Mouse (Mus musculus) stomach, embryonic 16.5 days (tissue): ENCODE results near the gene Gm8369. TPM values are rescaled to one million over a fixed set of nuclear protein-coding genes. Genes with fewer than 3 reads are reported as not detected.
"Not testable (repeated sequence)": the region's sequence is repeated elsewhere in the genome, so short reads cannot be mapped to it uniquely, and the experiment has no call there.

Experiments
- ATAC-seq: fragments of 200-750 bp; cut with Nextera tagmentation; 2 replicates; pipeline ENCODE4 v1.8.0; 2017; ENCODE audit warnings: moderate number of reproducible peaks, moderate TSS enrichment; ENCODE audit not compliant: insufficient read depth, low FRiP score
- H3K27ac ChIP-seq: fragments of 300-500 bp; sonication (generic); 2 replicates; pipeline ENCODE4 v1.5.1; 2014; ENCODE audit warnings: low read length
- H3K27me3 ChIP-seq: fragments of 300-500 bp; sonication (generic); 2 replicates; pipeline ENCODE4 v1.6.1; 2014; ENCODE audit warnings: low read length, control low read depth, mixed read lengths; ENCODE audit not compliant: control insufficient read depth, insufficient read depth
- H3K36me3 ChIP-seq: fragments of 300-500 bp; sonication (generic); 2 replicates; pipeline ENCODE4 v1.6.1; 2014; ENCODE audit warnings: low read length; ENCODE audit not compliant: control insufficient read depth, insufficient read depth
- H3K4me1 ChIP-seq: fragments of 300-500 bp; sonication (generic); 2 replicates; pipeline ENCODE4 v1.6.1; 2014; ENCODE audit warnings: low read length, control low read depth, mixed read lengths; ENCODE audit not compliant: control insufficient read depth, insufficient read depth
- H3K4me2 ChIP-seq: fragments of 300-500 bp; sonication (generic); 2 replicates; pipeline ENCODE4 v1.6.1; 2014; ENCODE audit warnings: low read depth, low read length, mixed read lengths
- H3K4me3 ChIP-seq: fragments of 300-500 bp; sonication (generic); replicated peaks from 2 replicates; pipeline ENCODE4 v1.5.1; 2014; ENCODE audit warnings: mild to moderate bottlenecking, low read length
- H3K9ac ChIP-seq: fragments of 300-500 bp; sonication (generic); 2 replicates; pipeline ENCODE4 v1.6.1; 2014; ENCODE audit warnings: low read length
- H3K9me3 ChIP-seq: fragments of 300-500 bp; sonication (generic); replicated peaks from 2 replicates; pipeline ENCODE4 v1.6.1; 2016; ENCODE audit warnings: low read length, control low read depth; ENCODE audit not compliant: control insufficient read depth
- WGBS: fragments of 180-500 bp; shearing (Covaris S2); extraction: QIAGEN DNeasy Blood & Tissue Kit; methylation state at CpG from one replicate; pipeline ENCODE4 v1.1.7; 2014; 5-methylcytosine and 5-hydroxymethylcytosine counted together
- polyA plus RNA-seq: library from polyadenylated mRNA; unstranded; fragments of >200 nt; fragmentation: Nextera tagmentation; extraction: Ambion mirVana; gene quantifications from 2 replicates; pipeline ENCODE4 v1.2.1, GENCODE M21; 2015

The Gm8369 gene
- 0.17 and 0.29 TPM in 2 replicates for polyA plus RNA-seq

DNA sequence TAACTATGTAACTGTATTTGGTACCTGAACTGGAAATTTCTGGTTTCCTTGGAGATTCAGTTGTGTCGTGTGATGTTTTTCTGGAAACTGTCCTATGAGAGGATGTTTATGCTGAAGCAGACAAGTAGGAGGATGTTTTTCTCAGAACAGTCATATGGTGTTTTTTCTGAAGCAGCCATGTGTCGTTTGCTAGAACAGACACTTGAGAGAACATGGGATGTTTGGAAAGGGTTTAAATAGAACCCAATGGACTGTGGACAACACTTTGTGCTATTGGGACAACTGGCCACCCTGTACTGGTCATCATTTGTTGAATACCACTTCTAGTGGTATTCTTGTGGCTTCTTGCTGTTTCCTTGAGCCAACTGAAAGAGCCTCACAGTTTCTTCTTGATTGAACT is at the start of gene Gm8369:
TSS of gene Gm8369 (plus strand) at position 193 of the 400 bp plus-strand sequence.
- Histone ChIP-seq H3K27me3 (no peaks in the 10 kb centered on the region), H3K27ac (no peak within 1 kb of the TSS), H3K4me1 (0 out of 2 replicates have a peak, but pooled peaks cover 2% of the 10 kb centered on the region), H3K4me3 (no peak within 1 kb of the TSS), H3K9me3 (no peaks in the 10 kb centered on the region), H3K4me2 (no peak within 1 kb of the TSS), H3K9ac (no peak within 1 kb of the TSS), H3K36me3 (no peaks in the 10 kb centered on the region)
- 57% methylated on average over 2 of the region's 2 CpGs for WGBS
- no peak for ATAC-seq

DNA sequence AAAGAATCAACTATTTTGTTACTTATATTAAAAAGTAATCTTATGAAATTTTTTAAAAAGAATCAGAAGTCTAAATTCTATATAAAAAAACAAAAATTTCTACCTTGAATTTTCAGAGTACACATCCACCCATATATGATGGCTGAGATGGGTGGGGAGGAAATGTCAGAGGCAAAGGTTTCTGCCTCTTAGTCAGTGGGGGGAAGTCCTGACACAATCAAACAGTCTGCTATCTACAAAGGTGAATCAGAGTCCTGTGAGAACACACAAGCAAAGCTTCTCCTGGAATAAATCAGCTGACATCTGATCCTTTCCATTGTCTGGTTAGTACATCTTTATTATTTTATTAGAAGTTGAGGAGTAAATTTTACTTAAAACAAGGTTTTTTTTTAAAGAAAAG is 42.4 kb upstream of the Gm8369 start, which contains the start of gene Ms4a4b:
TSS of gene Ms4a4b (plus strand) at position 216 of the 400 bp plus-strand sequence.
- Histone ChIP-seq H3K4me3 (no peak within 1 kb of the TSS), H3K27ac (no peak within 1 kb of the TSS), H3K4me1 (no peaks in the 10 kb centered on the region), H3K36me3 (no peaks in the 10 kb centered on the region), H3K9me3 (no peaks in the 10 kb centered on the region), H3K27me3 (no peaks in the 10 kb centered on the region), H3K4me2 (no peak within 1 kb of the TSS), H3K9ac (no peak within 1 kb of the TSS)
- ATAC-seq, result no peak

DNA sequence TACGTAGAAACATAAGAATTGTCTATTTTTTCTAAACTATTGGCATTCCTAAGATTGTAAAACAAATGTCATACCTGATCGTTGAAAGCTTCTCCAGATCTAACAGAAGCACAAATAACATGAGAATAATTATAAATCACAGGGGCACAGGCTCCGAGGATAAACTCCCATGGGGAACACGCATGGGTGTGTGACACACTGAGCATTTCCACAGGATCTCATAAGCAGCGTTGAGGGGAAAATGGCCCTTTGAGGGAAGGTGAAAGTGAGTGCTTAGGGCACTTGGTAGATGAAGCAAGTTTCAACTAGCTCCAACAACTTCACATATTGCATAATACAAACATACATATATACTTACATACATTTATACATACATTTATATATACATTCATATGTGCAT is 41.8 kb upstream of the Gm8369 start:
- Histone ChIP-seq H3K36me3 (no peaks in the 10 kb centered on the region), H3K4me1 (no peaks in the 10 kb centered on the region), H3K4me2 (no peak overlapping the region), H3K4me3 (no peak overlapping the region), H3K27ac (no peak overlapping the region), H3K9me3 (no peaks in the 10 kb centered on the region), H3K27me3 (no peaks in the 10 kb centered on the region), H3K9ac (no peak overlapping the region)
- WGBS, result 69% methylated on average over 5 of the region's 5 CpGs
- ATAC-seq, result no peak

DNA sequence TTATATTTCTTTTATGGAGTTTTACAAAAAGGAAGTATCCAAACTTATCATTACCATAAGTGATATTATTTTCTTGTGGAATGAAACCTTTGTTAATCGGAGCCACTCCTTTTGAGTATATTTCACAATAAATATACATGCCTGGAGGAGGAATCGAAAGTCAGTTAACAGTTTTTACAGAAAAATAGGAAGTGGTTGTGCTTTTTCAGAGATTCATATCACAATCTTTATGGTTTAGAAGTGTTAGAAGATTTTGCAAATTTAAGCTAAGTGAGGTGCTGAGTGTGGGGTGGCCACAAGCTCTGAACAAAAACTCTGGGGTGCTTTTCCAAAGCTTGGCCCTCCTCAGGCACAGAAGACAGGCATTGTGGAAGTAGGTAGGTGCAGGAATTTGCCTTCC is 38.5 kb upstream of the Gm8369 start:
- no peaks in the 10 kb centered on the region for H3K36me3 ChIP-seq
- WGBS, result 85% methylated on average over 2 of the region's 2 CpGs
- H3K9me3 ChIP-seq, result no peaks in the 10 kb centered on the region
- no peak overlapping the region for H3K27ac ChIP-seq
- no peaks in the 10 kb centered on the region for H3K4me1 ChIP-seq
- H3K27me3 ChIP-seq, result no peaks in the 10 kb centered on the region
- ATAC-seq, result no peak
- no peak overlapping the region for H3K4me2 ChIP-seq
- H3K9ac ChIP-seq, result no peak overlapping the region
- no peak overlapping the region for H3K4me3 ChIP-seq

DNA sequence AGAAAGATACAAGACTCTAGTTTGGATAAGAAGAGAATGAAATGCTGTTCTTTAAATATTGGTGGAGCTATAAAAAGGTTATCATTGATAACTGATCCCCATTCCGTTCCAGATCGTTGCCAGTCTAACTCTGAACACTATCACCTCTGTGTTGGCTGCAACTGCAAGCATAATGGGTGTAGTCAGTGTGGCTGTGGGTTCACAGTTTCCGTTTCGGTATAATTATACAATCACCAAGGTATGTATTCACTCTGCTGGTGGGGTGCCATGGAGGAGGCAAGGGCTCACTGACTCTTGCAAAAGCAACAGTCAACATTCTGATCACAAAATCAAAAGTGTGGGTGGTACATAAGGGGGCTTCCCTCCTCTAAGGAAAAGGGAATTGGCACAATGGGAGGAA is 26.7 kb upstream of the Gm8369 start:
- not testable (repeated sequence) for H3K27me3 ChIP-seq, H3K4me1 ChIP-seq, H3K9ac ChIP-seq, H3K36me3 ChIP-seq, H3K9me3 ChIP-seq, ATAC-seq, H3K27ac ChIP-seq, H3K4me2 ChIP-seq, H3K4me3 ChIP-seq
- 69% methylated on average over 3 of the region's 4 CpGs for WGBS

DNA sequence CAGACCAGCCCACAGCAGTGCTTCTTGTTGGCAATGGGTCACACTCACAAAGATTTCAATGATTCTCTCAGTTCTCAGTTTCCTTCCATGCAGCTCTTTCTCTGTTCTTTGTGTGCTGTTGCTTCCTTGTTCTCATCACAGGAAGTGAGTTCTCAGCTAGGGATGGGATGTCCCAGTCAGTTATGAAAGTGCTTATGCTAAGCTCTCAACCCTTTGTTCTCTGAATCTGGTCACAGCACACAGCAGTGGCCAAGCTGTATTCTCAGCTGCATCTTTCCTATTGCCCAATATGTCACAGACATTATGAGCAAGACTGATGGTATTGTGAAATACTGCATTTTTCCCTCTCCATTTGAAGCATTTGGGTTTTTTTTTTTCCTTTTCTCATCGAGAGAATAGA is 20.9 kb upstream of the Gm8369 start:
- WGBS, result 57% methylated on average over 1 of the region's 1 CpGs
- H3K36me3 ChIP-seq, H3K9ac ChIP-seq, H3K9me3 ChIP-seq, ATAC-seq, H3K4me1 ChIP-seq, H3K27ac ChIP-seq, H3K4me2 ChIP-seq, H3K27me3 ChIP-seq, H3K4me3 ChIP-seq: not testable (repeated sequence)

DNA sequence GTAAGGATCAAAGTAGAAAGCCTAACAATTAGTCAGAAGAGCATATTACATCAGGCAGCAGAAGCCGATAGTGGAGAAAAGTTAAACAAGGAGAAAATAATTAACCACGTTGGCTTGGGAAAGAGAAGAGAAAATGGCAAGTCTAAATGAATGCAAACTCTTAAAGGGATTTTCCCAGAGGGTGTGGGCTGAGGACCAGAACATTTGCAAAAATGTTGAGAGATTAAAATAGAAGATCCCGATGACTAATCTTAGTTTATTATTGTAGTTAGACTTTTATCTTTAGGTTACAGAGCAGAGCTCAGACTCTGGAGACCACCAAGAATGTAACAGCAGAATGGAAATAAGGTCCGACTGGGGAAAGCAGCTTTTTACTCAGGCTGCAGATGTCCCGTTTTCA is 19.3 kb upstream of the Gm8369 start:
- H3K9ac ChIP-seq, result no peak overlapping the region
- no peaks in the 10 kb centered on the region for H3K27me3 ChIP-seq
- no peaks in the 10 kb centered on the region for H3K4me1 ChIP-seq
- no peak overlapping the region for H3K4me3 ChIP-seq
- WGBS, result 38% methylated on average over 5 of the region's 5 CpGs
- H3K4me2 ChIP-seq, result no peak overlapping the region
- ATAC-seq, result no peak
- no peaks in the 10 kb centered on the region for H3K36me3 ChIP-seq
- no peaks in the 10 kb centered on the region for H3K9me3 ChIP-seq
- H3K27ac ChIP-seq, result no peak overlapping the region

DNA sequence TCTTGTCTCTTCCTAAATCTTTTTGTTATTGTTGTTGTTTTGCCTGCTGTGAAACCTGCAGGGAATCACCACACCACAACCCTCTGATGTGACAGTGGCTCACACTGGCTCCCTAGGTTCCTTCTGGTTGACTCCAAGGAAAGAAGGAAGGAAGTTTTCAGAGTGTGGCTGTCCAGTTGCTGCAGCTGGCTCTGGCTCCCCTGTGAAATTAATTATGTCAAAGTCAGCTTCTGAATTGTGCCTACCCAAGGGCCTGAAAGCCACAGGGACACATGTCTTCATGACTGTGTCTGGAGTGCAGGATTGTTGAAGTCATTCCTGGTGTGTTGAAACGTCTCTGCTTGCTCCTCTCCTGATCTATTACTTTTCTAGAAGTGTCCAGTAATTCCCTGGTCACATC is 17.4 kb upstream of the Gm8369 start:
- H3K4me2 ChIP-seq, H3K9me3 ChIP-seq, H3K27ac ChIP-seq, H3K27me3 ChIP-seq, H3K4me3 ChIP-seq, H3K4me1 ChIP-seq, ATAC-seq, H3K36me3 ChIP-seq, H3K9ac ChIP-seq: not testable (repeated sequence)
- WGBS, result 43% methylated on average over 1 of the region's 1 CpGs

DNA sequence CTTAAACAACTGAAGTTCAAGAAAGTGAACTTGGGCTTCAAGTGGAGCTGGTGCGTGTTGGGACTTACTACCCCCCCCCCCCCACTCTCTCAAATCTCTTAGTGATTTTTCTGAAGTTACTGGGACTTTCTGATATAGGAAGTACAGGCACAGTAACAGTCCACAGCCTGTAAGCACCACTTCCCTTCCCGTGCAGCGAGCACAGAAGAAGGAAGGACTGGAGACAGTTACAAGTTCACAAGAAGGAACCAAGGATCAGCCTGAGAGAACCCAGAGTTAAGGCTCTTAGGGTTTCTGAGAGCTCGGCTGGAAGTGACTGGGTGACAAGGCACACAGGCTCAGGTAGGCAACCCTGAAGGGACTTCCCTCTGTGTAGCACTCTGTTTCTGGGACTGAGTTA is 16.5 kb upstream of the Gm8369 start, which contains the start of gene Ms4a6c:
TSS of gene Ms4a6c (plus strand) at position 152 of the 400 bp plus-strand sequence.
- not testable (repeated sequence) for H3K9ac ChIP-seq, H3K9me3 ChIP-seq, H3K27ac ChIP-seq, H3K36me3 ChIP-seq, ATAC-seq, H3K27me3 ChIP-seq, H3K4me2 ChIP-seq, H3K4me1 ChIP-seq
- WGBS, result 82% methylated on average over 4 of the region's 4 CpGs
- 0 out of 2 replicates have a peak within 1 kb of the TSS, but pooled peaks have one; percentile 3 for H3K4me3 ChIP-seq

DNA sequence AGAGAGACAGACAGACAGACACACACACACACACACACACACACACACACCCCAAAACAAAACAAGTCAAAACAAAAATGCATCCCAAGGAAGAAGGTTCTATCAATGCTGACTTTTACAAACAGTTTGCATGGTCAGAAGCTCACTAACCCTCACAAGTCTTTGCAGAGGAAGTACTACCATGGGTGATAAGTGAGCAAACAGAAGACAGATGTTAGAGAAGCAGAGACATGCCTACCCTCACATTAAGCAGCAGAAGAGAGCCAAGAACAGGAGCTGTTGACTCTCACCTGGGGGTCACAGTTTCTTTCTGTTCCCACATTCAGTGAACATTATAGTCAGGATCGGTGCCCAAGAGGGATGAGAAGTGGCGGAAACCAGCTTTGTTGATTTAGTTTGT is 6.0 kb upstream of the Gm8369 start:
- no peak for ATAC-seq
- Histone ChIP-seq H3K4me3 (no peak overlapping the region), H3K9me3 (no peaks in the 10 kb centered on the region), H3K27me3 (no peaks in the 10 kb centered on the region), H3K4me1 (0 out of 2 replicates have a peak, but pooled peaks cover 2% of the 10 kb centered on the region), H3K27ac (no peak overlapping the region), H3K36me3 (no peaks in the 10 kb centered on the region), H3K9ac (no peak overlapping the region), H3K4me2 (no peak overlapping the region)
- WGBS, result 79% methylated on average over 2 of the region's 2 CpGs
